Mouse (Mus musculus) midbrain, embryonic 16.5 days (tissue): ENCODE data around the gene Ccz1. TPM values are rescaled to one million over a fixed set of nuclear protein-coding genes. Genes with fewer than 3 reads are reported as not detected.

Source experiments
- polyA plus RNA-seq: library from polyadenylated mRNA; unstranded; fragments of >200 nt; fragmentation: Nextera tagmentation; extraction: Ambion mirVana; gene quantifications from 2 replicates; pipeline ENCODE4 v1.2.1, GENCODE M21; 2015

Ccz1 gene
- polyA plus RNA-seq, 1 experiment from 2014 or later: 82.7 TPM

Other genes with a start within 250 kb of the Ccz1 start
- 42.8 and 45.1 TPM in 2 replicates for gene Eif2ak1, start 197.1 kb downstream of the Ccz1 start, polyA plus RNA-seq
- gene Ankrd61, start 117.2 kb downstream of the Ccz1 start, polyA plus RNA-seq: 0.45 and 0.78 TPM in 2 replicates
- 82.8 and 90.3 TPM in 2 replicates for gene Aimp2, start 105.0 kb downstream of the Ccz1 start, polyA plus RNA-seq
- gene Pms2, start 104.9 kb downstream of the Ccz1 start, polyA plus RNA-seq: 28.6 and 29.1 TPM in 2 replicates
- 1.4 and 1.8 TPM in 2 replicates for gene Gm42421, start 86.7 kb downstream of the Ccz1 start, polyA plus RNA-seq
- gene Rsph10b, start 81.8 kb downstream of the Ccz1 start, polyA plus RNA-seq: 3.6 TPM in 2 replicates
- not detected in 2 replicates for gene Ocm, start 11.8 kb upstream of the Ccz1 start, polyA plus RNA-seq
- gene Lmtk2, start 85.6 kb upstream of the Ccz1 start, polyA plus RNA-seq: 9.0 and 9.3 TPM in 2 replicates
- not detected in 2 replicates for gene Bhlha15, start 175.4 kb upstream of the Ccz1 start, polyA plus RNA-seq
- gene Tecpr1, start 208.7 kb upstream of the Ccz1 start, polyA plus RNA-seq: 46.1 and 48.2 TPM in 2 replicates
- gene Bri3, start 229.6 kb upstream of the Ccz1 start, polyA plus RNA-seq: 97.3 and 98.5 TPM in 2 replicates